Mouse (Mus musculus) liver, adult 2 months (tissue): ENCODE data around the gene Kmt5a.

ENCODE experiments used
- CTCF ChIP-seq: fragments of 200-500 bp; IDR thresholded peaks from 2 replicates; pipeline ENCODE4 v1.5.1; 2011; ENCODE audit warnings: low read depth, low read length, control low read depth
- POLR2A ChIP-seq: fragments of 200-500 bp; IDR thresholded peaks from 2 replicates; pipeline ENCODE4 v1.6.1; 2011; ENCODE audit warnings: low read length, control low read depth; ENCODE audit not compliant: insufficient read depth; ENCODE audit errors: extremely low read depth

DNA sequence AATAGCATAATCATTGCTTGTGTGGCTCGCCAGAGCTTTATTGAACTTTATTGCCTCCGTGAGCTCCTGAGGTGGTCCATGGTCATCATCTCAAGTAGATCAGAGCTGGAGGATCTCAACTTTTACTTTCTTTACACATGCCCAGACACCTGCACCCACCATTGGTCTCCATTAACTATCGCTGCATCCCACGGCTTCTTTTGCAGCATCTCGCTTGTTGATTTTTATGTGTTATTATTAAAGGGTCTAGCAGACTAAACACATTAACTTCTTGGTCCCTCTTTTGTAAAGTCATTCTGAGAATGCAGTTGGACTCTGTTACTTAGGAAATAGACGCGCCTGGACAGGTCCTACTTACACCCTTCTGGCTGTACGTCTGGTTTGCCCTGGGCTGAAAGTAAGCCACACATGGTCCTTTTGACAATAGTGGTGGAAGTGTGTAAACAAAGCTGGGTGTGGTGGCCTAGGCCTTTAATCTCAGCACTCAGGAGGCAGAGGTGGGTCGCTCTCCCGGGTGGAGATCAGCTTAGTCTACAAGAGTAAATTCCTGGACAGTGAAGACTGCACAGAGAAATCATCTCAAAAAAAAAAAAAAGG is 13.2 kb upstream of the Kmt5a start:
- TF ChIP-seq CTCF (no peak), POLR2A (no peak)
